Mouse (Mus musculus) C2C12 (cell line): ENCODE data around the gene Igsf21.

Source experiments
- CEBPB ChIP-seq: IDR thresholded peaks from one replicate; pipeline ENCODE4 v1.6.1; 2011; ENCODE audit warnings: low read depth, mild to moderate bottlenecking, control low read depth, moderate library complexity
- CTCF ChIP-seq: IDR thresholded peaks from one replicate; pipeline ENCODE4 v1.5.1; 2011; ENCODE audit not compliant: control insufficient read depth, insufficient read depth, insufficient read length
- FOSL1 ChIP-seq: IDR thresholded peaks from one replicate; pipeline ENCODE4 v1.8.0; 2011; ENCODE audit warnings: mild to moderate bottlenecking, low read length; ENCODE audit not compliant: poor library complexity, insufficient read depth, severe bottlenecking
- MAX ChIP-seq: IDR thresholded peaks from one replicate; pipeline ENCODE4 v1.6.1; 2011; ENCODE audit warnings: mild to moderate bottlenecking, control low read depth
- MYOD1 ChIP-seq: IDR thresholded peaks from one replicate; pipeline ENCODE4 v1.6.1; 2011; ENCODE audit warnings: low read depth; ENCODE audit not compliant: control insufficient read depth, insufficient read length
- MYOG ChIP-seq: IDR thresholded peaks from one replicate; pipeline ENCODE4 v1.6.1; 2011; ENCODE audit not compliant: control insufficient read depth, insufficient read length; ENCODE audit errors: extremely low read depth
- USF1 ChIP-seq: IDR thresholded peaks from one replicate; pipeline ENCODE4 v1.6.1; 2011; ENCODE audit warnings: low read depth, mild to moderate bottlenecking, control low read depth, moderate library complexity

- TF ChIP-seq CTCF (no peak), MYOG (no peak), USF1 (no peak), CEBPB (no peak), MAX (no peak), MYOD1 (no peak), FOSL1 (no peak)
These were observed 41.8 kb downstream of the Igsf21 start for GRCm38 (mm10) chr4:140204775-140205174.
